Mouse (Mus musculus) thymus, postnatal 36 days (tissue): ENCODE results near the gene Zdbf2.
"Not testable (repeated sequence)": the region's sequence is repeated elsewhere in the genome, so short reads cannot be mapped to it uniquely, and the experiment has no call there.

Experiments
- DNase-seq, 2 experiments: peaks; one replicate each; pipeline ENCODE4 v3.0.0; 2022; ENCODE audit warnings: mixed read lengths in 2 of 2

Zdbf2 gene

DNA sequence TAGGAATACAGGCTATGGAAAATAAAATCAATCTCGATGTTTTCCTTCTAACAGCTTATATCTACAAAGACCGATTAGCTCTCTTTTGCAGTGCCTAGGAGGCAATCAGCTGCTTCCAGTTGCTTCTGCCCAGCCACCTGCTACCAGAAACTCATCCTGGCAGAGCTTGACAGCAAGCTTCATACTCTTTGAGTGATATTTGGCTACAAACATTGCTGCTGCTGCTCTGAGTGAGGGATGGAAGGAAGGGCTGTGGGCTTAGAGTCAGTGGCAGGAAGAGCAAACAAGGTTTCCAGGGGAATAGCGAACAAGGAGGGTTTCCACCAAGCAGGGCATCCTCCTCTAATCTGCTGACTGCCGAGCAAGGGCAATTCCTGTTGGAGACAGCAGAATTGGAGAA, 7.6 kb upstream of the Zdbf2 start:
- no peak for DNase-seq

DNA sequence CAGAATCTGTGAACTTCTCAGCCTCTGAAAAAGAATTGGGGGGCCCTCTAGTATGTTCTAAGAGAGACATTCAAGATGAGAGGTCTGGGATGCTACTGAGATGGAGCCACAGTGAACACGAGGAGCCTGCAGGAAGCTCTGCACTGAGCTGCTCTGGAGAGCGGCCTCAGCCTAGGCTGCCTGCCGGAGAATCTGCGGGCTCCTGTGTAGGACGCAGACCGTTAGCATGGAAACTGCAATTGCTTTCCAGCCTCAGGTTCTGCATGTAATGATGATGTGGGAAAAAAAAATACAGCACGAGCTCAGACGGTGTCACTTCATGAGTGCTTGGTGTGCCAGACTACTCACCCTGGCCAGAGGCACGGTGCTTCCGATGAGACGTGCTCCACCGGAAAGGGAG, 6.9 kb upstream of the Zdbf2 start:
- DNase-seq = no peak

DNA sequence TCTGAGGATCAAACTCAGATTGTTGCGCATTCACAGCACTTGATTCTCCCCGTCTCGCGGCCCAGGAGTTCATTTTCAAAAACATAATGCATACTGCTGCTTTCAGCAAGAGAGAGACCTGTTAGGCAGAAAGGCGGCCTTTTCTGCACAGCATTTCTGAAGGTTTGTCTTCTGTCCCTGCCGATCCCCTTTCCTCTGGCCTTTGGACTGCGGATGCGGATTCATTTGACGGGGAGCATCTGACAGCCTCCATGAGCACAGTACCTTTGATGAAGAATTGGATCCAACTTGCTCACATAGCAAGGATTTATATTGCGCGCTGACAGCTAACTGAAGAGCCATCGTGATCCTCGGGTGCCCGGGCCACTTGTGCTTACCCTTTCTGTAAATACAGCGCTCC, 6.3 kb upstream of the Zdbf2 start:
- no peak for DNase-seq

DNA sequence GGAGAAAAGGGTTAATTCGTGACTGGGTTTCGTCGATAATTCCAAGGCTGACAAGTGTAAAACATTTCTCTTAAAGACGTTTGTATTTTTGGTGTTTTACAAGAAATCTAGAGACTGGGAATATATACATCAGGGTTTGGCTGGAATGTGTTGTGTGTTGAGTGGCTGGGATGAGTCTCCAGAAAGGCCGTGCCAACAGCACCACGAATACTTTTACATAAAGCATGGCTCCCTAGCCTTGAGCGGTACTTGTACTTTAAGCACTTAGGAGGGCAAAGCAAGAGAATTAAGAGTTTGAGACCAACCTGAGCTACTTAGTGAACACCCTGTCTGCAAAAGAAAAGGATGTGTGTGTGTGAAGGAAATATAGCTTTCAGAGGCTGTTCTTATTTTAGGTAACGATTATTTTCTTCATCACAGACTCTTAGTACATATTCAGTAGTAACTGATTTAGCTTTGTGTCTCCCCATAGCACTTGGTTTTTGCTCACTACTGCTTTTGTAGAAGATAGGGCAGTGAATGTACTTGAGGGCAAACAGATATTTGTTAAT, 865 bp upstream of the Zdbf2 start:
- DNase-seq = no peak

DNA sequence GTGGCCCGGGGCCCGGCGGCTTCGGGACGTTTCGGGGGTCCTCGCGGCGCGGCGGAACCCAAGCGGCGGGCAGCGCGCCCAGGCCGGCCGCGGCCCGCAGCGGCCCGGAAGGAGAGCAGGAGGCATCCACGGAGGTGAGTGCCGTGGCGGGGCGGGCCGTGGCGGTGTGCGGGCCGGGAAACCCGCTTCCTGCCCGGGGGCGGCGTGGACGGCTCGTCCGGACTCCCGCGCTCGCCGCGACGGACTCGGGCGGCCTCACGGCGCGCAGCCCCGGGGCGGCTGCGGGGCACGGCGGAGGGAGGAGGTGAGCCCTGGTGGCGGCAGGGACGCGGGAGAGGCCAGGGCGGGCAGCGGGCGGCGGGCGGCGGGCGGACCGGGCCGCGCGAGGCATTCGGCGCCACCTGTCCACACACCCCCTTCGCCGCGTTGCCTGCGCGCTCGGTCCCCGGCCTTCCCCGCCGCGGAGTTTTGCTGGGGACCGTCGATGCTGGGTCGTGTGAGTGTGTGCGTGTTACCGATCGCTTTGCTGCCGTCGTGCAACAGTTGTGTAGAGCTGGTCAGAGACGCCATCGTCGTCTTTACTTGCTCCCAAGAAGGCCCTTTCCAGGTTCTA, 380 bp downstream of the Zdbf2 start:
- no peak for DNase-seq

DNA sequence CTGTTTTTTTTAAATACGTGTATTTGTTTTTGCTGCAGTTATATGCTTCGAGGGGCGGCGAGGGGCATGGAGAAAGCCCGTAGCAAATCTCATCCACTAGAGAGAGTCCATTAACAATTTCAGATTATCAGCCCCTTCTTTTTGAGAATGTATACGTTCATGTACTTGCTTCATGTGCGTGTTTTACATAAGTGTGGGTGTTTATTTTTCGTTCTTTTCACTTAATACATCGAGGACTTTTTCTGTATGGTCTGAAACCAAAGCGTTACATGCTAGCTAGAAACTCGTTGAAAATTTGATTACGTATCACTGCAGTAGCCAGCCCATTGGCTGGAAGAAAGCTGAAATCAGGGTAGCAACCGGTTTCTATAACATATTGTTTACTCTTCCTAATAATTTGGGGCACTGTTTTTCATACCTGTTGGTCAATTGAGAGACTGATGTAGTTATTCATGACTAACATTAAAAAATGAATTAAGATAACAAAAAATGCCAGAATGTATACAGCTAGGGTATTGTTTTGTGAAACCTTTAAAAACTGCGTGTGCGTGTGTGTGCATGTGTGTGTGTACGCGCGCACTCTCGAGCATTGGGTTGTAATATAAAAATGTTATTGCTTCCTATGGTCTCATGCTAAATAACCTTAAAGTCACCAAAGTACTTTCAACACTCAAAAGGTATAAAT, 1.1 kb downstream of the Zdbf2 start:
- DNase-seq = no peak

DNA sequence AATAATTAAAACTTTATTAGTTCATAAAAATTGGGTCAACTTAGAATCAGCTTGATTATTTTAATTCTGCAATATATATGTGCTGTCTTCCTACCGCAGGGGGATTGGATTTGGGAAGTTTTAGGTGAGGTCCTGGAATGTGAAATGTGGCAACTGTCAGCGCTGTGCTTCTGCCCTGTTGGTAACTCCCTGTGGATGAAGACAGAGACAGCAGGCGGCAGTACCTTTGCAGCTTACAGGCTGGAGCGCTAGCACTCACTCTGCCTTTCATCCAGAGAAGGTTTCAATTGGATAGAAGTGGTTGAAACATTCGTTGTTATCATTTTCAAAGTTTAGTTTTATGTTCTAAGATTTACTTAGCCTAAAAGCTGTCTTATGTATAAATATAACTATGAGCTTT, 5.0 kb downstream of the Zdbf2 start:
- DNase-seq = no peak

DNA sequence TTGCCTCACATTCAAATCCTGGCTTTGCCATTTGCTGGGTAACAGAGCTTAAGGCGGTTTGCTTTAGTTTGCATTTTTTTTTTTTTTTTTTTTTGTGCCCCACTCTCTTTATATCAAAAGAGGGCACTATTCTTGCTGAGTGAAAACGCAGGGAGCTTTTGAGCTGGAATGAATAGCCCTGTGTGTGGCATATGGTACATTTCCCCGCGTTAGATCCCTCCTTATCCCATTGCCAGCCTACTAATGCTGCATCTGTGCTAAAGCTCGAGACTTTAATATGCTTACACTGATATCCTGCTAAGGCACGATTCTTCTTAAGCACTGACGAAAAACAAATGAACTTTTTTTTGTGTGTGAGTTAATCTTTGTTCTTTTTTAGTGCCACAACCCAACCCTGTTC, 20.9 kb downstream of the Zdbf2 start:
- no peak for DNase-seq

DNA sequence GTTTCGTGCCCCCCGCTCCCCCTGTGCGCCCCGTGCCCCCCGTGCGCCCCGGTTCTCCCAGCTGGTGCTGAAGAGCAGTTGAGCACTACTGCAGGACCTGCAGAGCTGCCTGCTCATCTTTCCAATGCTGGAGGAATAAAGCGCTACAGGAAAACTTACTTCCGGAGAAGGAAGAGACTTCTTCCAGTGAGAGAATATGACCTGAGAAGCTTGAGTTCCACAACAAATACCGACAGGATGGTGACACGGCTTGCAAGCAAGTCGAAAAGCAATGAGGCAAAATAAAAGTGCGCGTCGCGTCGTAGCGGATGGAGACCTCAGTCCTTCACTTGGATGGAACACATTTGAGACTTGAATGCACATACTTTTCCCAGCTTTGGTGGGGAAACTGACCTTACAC, 36.6 kb downstream of the Zdbf2 start:
- no peak for DNase-seq

DNA sequence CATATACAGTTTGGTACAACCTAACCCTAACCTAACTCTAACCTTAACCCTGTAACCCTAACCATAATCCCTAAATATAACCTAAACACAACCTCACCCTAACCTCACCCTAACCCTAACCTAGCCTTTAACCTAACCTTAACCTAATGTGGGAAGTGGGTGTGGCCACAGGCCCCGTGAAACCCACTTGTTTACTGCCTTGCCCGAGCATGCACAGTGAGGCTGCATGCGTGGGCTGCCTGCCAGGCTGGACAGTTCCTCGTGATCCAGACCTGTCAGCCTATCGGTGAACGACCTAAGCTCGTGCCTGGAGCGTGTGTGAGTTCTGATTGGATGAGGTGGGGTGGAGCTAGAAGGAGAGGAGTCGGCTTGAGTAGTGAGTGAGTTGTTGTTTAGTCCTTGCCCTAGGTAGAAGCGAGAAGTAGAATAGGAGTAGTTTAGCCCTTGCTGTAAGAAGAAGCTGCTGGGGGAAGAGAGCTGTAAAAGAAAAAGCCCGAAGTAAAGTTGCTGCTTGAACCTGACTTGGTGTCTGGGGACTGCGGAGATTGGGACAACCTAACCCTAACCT, 50.6 kb downstream of the Zdbf2 start:
- DNase-seq = not testable (repeated sequence)
